Mouse (Mus musculus) heart, postnatal 36 days (tissue): Measurements from ENCODE around the gene Ndufb8. TPM values are rescaled to one million over a fixed set of nuclear protein-coding genes. Genes with fewer than 3 reads are reported as not detected.

ENCODE experiments used
- total RNA-seq, 2 experiments: library from RNA; stranded (reverse); gene quantifications; 2 replicates each; pipeline ENCODE4 v1.2.3; 2021

Ndufb8 gene
- total RNA-seq, 2 experiments from 2014 or later = 2,008 to 2,098 TPM

Other genes starting within 250 kb of the Ndufb8 start
- gene Scd4, start 222.3 kb downstream of the Ndufb8 start, total RNA-seq = 10 to 100 TPM in 1 of 2 experiments, 1 to 10 TPM in 1; 8.2 to 15.2 TPM
- gene Scd1, start 147.6 kb downstream of the Ndufb8 start, total RNA-seq = 10 to 100 TPM; 25.8 to 78.5 TPM
- gene Wnt8b, start 62.0 kb downstream of the Ndufb8 start, total RNA-seq = not detected
- 1 to 10 TPM; 7.6 to 8.5 TPM for gene Sec31b, start 9.6 kb downstream of the Ndufb8 start, total RNA-seq
- gene Gm20538, start 2.6 kb downstream of the Ndufb8 start, total RNA-seq = not detected
- 10 to 100 TPM; 54.3 to 59.0 TPM for gene Hif1an, start 7.4 kb upstream of the Ndufb8 start, total RNA-seq
- not detected for gene Pax2, start 200.6 kb upstream of the Ndufb8 start, total RNA-seq